Mouse (Mus musculus) bone marrow, adult 2 months (tissue): Measurements from ENCODE around the gene Dll1.

Experiments
- CTCF ChIP-seq: fragments of 200-500 bp; IDR thresholded peaks from 2 replicates; pipeline ENCODE4 v1.5.1; 2011; ENCODE audit warnings: low read length, control low read depth; ENCODE audit not compliant: control insufficient read depth, insufficient read depth
- POLR2A ChIP-seq: fragments of 200-500 bp; IDR thresholded peaks from 2 replicates; pipeline ENCODE4 v1.6.1; 2011; ENCODE audit warnings: low read depth, mild to moderate bottlenecking, control low read depth, low read length, borderline replicate concordance; ENCODE audit not compliant: control insufficient read depth

DNA sequence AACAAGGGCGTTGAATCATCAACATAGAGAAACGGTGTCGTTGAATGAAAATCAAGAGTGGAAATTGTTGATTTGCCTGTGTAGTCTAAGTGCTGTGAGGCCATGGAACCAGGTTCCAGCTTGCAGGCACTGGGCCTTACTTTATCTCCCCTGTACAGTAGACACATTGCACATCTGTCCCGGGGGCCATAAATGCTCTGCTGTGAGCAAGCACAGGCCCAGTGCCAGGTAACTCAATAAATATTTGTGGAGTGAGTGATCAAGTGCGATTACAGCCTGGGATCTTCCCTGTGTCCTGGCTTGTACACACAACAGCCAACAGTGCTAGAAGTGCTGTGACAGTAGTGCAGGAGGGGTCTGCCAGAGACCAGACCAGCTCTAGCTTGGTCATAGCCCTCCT lies 20.1 kb downstream of the Dll1 start:
- TF ChIP-seq CTCF (no peak), POLR2A (no peak)
